Comparison of ENCODE assay signal across 11 mouse cellular contexts in the genomic region with DNA sequence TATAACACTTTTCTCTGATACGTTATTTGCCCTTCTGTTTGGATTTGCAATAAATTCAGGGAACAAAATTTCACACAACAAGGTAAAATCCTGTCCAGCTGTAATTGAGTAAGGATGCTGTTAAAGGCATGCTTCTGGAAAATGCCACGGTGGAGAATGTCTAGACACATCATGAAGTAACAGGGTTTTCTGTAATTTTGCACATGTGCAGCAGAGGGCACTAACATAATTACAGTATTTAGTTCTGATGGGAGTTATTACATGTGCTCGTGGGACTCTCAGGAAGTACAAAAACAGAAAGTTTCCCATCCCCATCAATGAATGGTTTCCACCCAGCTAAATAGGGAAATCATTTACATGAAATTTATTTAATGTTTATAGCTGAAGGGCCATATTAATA. TPM values are rescaled to one million over a fixed set of nuclear protein-coding genes. Genes with fewer than 3 reads are reported as not detected.
DNase-seq lines count a peak whose midpoint lies in the region; ATAC-seq and TF ChIP-seq lines count a peak whose summit lies in the region.
"Had no signal": no experiment of that assay in that cellular context is flagged by ENCODE, and none has a peak within 500 bp of the region (broad histone marks: within the 10 kb centered on the region; RNA-seq: fewer than 3 reads in every experiment).

No protein-coding gene starts in this region.

- H3K9ac ChIP-seq in liver, postnatal 0 days (replicated peaks) = no peak overlapping the region
- H3K9ac ChIP-seq in liver, embryonic 11.5 days (ENCODE audit: low read depth, low read length) = no peak overlapping the region
- H3K9ac ChIP-seq: embryonic facial prominence, embryonic 13.5 days; limb, embryonic 12.5 days had no signal

- H3K27me3 ChIP-seq in liver, postnatal 0 days (ENCODE audit: insufficient read depth, low read length) = no peaks in the 10 kb centered on the region
- no peaks in the 10 kb centered on the region for H3K27me3 ChIP-seq in liver, embryonic 11.5 days (replicated peaks; ENCODE audit: control insufficient read depth, insufficient read depth, low read length)
- H3K27me3 ChIP-seq: CH12.LX; embryonic facial prominence, embryonic 13.5 days; limb, embryonic 12.5 days had no signal

- TF ChIP-seq CTCF in liver, postnatal 0 days (IDR thresholded peaks at IDR 0.05; ENCODE audit: low read depth) = peak; percentile 53

- H3K9me3 ChIP-seq in liver, postnatal 0 days (ENCODE audit: low read length) = no peaks in the 10 kb centered on the region
- no peaks in the 10 kb centered on the region for H3K9me3 ChIP-seq in liver, embryonic 11.5 days (ENCODE audit: control insufficient read depth, low read length)
- H3K9me3 ChIP-seq: limb, embryonic 12.5 days had no signal

- no peak overlapping the region for H3K4me2 ChIP-seq in liver, postnatal 0 days (ENCODE audit: low read depth, low read length)
- no peak overlapping the region for H3K4me2 ChIP-seq in liver, embryonic 11.5 days
- H3K4me2 ChIP-seq: embryonic facial prominence, embryonic 13.5 days; limb, embryonic 12.5 days had no signal

- TF ChIP-seq EP300 in liver, postnatal 0 days (IDR thresholded peaks at IDR 0.05; ENCODE audit: low read depth) = no peak

- no peak overlapping the region for H3K27ac ChIP-seq in liver, postnatal 0 days (ENCODE audit: low read depth)
- H3K27ac ChIP-seq in liver, embryonic 11.5 days (ENCODE audit: low read depth, low read length) = no peak overlapping the region
- H3K27ac ChIP-seq: embryonic facial prominence, embryonic 13.5 days; limb, embryonic 12.5 days had no signal

- no peaks in the 10 kb centered on the region for H3K4me1 ChIP-seq in liver, postnatal 0 days (ENCODE audit: insufficient read depth)
- H3K4me1 ChIP-seq in liver, embryonic 11.5 days (replicated peaks; ENCODE audit: control insufficient read depth, insufficient read depth, low read length) = no peaks in the 10 kb centered on the region
- H3K4me1 ChIP-seq: embryonic facial prominence, embryonic 13.5 days; limb, embryonic 12.5 days had no signal

- no peak for ATAC-seq in liver, postnatal 0 days
- no peak for ATAC-seq in liver, embryonic 11.5 days (replicated peaks; ENCODE audit: low FRiP score)
- peak; percentile 96 for ATAC-seq in megakaryocyte progenitor cell, adult 5-6 weeks (replicated peaks; ENCODE audit: poor library complexity)

- DNase-seq in embryo, embryonic 10 days (ENCODE audit: low spot score) = peak; percentile 64
- DNase-seq in embryo, embryonic 9.5 days (ENCODE audit: extremely low spot score) = no peak
- DNase-seq in liver, postnatal 0 days = no peak
- DNase-seq in liver, embryonic 11.5 days (ENCODE audit: low spot score) = no peak
- DNase-seq in cerebellum, postnatal 36 days = peak; percentile 17 to 58
- DNase-seq in kidney, postnatal 10 days = peak; percentile 64
- DNase-seq in neural tube, embryonic 10.5 days (ENCODE audit: extremely low spot score, low spot score) = no peak

- no peak overlapping the region for H3K4me3 ChIP-seq in liver, postnatal 0 days (ENCODE audit: low read depth, low read length)
- H3K4me3 ChIP-seq in liver, embryonic 11.5 days (ENCODE audit: low read depth, low read length) = no peak overlapping the region
- H3K4me3 ChIP-seq: embryonic facial prominence, embryonic 13.5 days; limb, embryonic 12.5 days had no signal

- 39% methylated on average over 3 of the region's 3 CpGs for WGBS in liver, postnatal 0 days (ENCODE audit: insufficient replicate concordance)
- WGBS in liver, embryonic 11.5 days = 48% methylated on average over 3 of the region's 3 CpGs

- H3K36me3 ChIP-seq in liver, postnatal 0 days (replicated peaks; ENCODE audit: insufficient read depth, low read length) = no peaks in the 10 kb centered on the region
- H3K36me3 ChIP-seq in liver, embryonic 11.5 days (ENCODE audit: control insufficient read depth, insufficient read depth, low read length) = no peaks in the 10 kb centered on the region
- H3K36me3 ChIP-seq: embryonic facial prominence, embryonic 13.5 days; limb, embryonic 12.5 days had no signal

RNA-seq across cellular contexts. Expression of a gene that starts 7.8 kb away (rescaled TPM):
- polyA plus RNA-seq in liver, postnatal 0 days (2015; fragmentation: Nextera tagmentation; extraction: Ambion mirVana) = 2.0 and 2.6 TPM in 2 replicates
- polyA plus RNA-seq in liver, embryonic 11.5 days (2014; fragmentation: Nextera tagmentation; extraction: Ambion mirVana) = 4.0 TPM in 2 replicates
- total RNA-seq in megakaryocyte progenitor cell, adult 5-6 weeks (2015) = 23.6 and 26.9 TPM in 2 replicates
- total RNA-seq in megakaryocyte progenitor cell, adult 5-6 weeks (2017) = 27.8 and 38.7 TPM in 2 replicates
- total RNA-seq: CH12.LX had no signal

Comparison
In these comparisons a context has a peak if more than half of its experiments do, and no peak if none do; other contexts are left out.
1. DNase-seq: peak in embryo, embryonic 10 days (single experiment), cerebellum, postnatal 36 days (2 of 2) and kidney, postnatal 10 days (single experiment); none in embryo, embryonic 9.5 days (single experiment), liver, postnatal 0 days (single experiment), liver, embryonic 11.5 days (single experiment) and neural tube, embryonic 10.5 days (single experiment).